Mouse (Mus musculus): ENCODE measurements around the gene Atn1.

Atn1 gene

GRCm38 (mm10) chr6:124740211-124740887, 16.0 kb downstream of the Atn1 start:
- DNase-seq, result peak in 1 of 2 experiments; percentile 68

GRCm38 (mm10) chr6:124739231-124739796, 17.0 kb downstream of the Atn1 start:
- no peak for DNase-seq

- peak in 1 of 2 experiments; percentile 47 for DNase-seq
These were observed 17.8 kb downstream of the Atn1 start, which contains the start of gene Ptpn6 for GRCm38 (mm10) chr6:124738511-124739023. Ptpn6 (minus strand) TSS chr6:124738714.

- no peak for DNase-seq
These were observed 19.3 kb downstream of the Atn1 start for GRCm38 (mm10) chr6:124737040-124737439.

- DNase-seq, result no peak
These were observed 21.9 kb downstream of the Atn1 start for GRCm38 (mm10) chr6:124734417-124734816.

- peak; percentile 85 to 91 for DNase-seq
These were observed 23.6 kb downstream of the Atn1 start for GRCm38 (mm10) chr6:124732476-124733370.

- no peak for DNase-seq
These were observed 25.3 kb downstream of the Atn1 start for GRCm38 (mm10) chr6:124731038-124731437.

GRCm38 (mm10) chr6:124729850-124730705, 26.2 kb downstream of the Atn1 start:
- DNase-seq, result peak; percentile 65 to 69

- DNase-seq, result no peak
These were observed 27.7 kb downstream of the Atn1 start for GRCm38 (mm10) chr6:124728621-124729020.

GRCm38 (mm10) chr6:124724472-124724871, 31.9 kb downstream of the Atn1 start:
- no peak for DNase-seq

GRCm38 (mm10) chr6:124723541-124723940, 32.8 kb downstream of the Atn1 start:
- DNase-seq, result peak; percentile 55 to 56

GRCm38 (mm10) chr6:124722876-124723473, 33.3 kb downstream of the Atn1 start:
- no peak for DNase-seq

GRCm38 (mm10) chr6:124720904-124721303, 35.4 kb downstream of the Atn1 start:
- DNase-seq, result peak; percentile 47 to 59

- DNase-seq, result no peak
These were observed 36.9 kb downstream of the Atn1 start for GRCm38 (mm10) chr6:124719354-124719978.

GRCm38 (mm10) chr6:124718703-124719102, 37.6 kb downstream of the Atn1 start:
- no peak for DNase-seq

- DNase-seq, result no peak
These were observed 38.4 kb downstream of the Atn1 start for GRCm38 (mm10) chr6:124717968-124718367.

- DNase-seq, result peak; percentile 57 to 70
These were observed 39.3 kb downstream of the Atn1 start for GRCm38 (mm10) chr6:124716864-124717490.

- no peak for DNase-seq
These were observed 43.4 kb downstream of the Atn1 start for GRCm38 (mm10) chr6:124712918-124713317.

GRCm38 (mm10) chr6:124711824-124712782, 44.2 kb downstream of the Atn1 start, which contains the start of the genes Emg1 and Phb2:
Emg1 (minus strand) TSS chr6:124712178.
Phb2 (plus strand) TSS chr6:124712336.
- peak; percentile 95 to 97 for DNase-seq

Data from spleen, adult 18-20 months (tissue).